Mouse (Mus musculus) right cerebral cortex, adult 2 months (tissue): ENCODE data around the gene Eme2.

Source experiments
- DNase-seq, 2 experiments: peaks; one replicate each; pipeline ENCODE4 v3.0.0; 2021 to 2022; ENCODE audit warnings: low spot score in 2 of 2

The Eme2 gene

DNA sequence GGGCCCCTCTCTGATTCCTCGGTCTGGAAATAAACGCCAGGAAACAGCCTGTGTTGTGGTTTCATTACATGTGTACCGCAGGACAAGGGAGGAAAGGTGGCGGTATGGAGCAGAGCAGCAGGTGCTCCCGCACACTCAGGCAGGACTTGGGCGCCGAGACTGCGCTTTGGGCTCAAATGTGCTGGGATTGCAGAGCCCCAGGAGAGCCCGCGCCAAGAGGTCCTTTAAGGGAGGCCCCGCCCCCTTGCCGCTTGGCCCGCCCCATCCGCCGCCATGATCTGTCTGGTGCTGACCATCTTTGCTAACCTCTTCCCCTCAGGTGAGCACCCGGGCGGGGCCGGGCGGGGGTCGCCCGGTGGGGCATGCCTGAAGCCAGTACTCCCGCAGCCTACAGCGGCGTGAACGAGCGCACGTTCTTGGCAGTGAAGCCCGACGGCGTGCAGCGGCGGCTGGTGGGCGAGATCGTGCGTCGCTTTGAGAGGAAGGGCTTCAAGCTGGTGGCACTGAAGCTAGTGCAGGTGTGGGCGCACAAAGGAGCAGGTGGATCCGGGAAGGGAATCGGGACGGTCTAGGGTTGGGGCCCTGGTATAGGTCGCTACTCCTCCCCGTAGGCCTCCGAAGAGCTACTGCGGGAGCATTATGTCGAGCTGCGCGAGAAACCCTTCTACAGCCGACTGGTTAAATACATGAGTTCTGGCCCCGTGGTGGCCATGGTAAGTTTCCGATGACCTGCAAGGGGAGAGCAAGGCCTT, 1.5 kb upstream of the Eme2 start, which contains the start of gene Nme3:
Gene Nme3 (plus strand): TSS at position 260 of the 752 bp plus-strand sequence.
- DNase-seq = peak; percentile 70 to 77

DNA sequence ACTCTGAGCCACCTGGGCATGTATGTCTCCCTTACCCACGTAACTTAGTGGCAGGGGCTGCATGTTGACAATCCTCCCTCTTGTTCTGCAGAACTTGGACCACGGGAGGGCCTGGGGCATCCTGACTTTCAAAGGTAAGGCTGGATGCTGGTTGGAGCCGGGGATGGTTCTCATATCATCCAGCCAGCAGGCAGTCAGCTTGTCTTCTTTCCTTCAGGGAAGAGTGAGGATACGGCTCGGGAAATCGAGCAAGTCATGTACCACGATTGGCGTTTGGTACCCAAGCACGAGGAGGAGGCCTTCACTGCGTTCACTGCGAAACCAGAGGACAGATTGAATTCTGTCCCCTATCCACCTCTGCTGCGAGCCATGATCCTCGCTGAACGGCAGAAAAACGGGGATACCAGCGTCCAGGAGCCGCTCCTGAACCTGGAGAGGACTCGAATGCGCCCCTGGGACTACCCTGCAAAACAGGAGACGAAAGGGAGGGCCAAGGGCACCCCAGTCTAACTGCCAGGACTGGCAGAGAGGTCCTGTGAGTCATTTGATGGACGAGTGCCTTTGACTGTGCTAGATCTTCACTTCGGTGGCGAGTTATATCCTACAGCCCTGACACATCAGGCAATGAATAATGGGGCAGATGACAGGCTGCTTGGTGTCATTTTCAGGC, 819 bp upstream of the Eme2 start:
- no peak for DNase-seq

DNA sequence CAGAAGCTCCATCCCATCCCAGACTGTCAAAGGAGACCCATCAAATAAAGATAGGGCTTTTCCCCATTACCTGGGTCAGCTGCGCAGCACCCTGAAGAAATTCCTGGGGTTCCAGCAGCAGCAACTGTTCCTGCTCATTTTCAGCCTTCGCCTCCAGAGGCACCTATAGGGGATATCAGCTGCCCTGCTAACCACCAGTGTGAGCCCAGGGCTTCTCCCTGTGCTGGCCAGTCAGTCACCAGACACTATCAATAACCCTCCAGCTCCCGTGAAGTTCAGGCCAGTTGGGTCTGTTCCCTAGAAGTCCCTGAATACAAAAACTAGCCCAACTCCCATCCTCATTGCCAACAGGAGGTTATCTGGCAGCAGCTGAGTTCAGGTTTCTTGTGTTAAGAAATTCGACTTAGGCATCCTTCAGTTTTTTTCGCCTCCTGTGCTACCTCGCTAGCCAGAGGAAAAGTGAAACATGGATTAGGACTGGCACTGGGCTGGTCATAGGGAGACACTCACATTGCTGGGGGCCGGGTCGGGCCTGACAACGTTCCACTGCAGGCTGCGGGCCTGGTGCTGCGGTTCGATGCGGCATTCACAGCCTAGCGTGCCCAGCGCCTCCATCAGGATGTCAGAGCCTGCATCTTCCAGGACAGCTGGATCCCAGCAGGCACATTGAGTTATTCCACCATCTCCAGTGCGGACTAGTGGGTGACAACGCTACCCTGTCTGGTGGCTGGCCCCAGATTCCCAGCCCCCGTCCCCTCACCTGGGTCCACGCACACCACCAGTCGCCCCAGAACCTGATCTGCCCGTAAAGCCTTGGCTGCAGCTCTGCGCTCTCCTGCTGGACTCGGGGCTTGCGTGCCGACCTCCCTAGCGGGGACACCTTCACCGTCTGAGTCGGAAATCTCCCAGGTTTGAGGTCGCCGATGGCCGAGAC, 559 bp downstream of the Eme2 start:
- no peak for DNase-seq

GRCm38 (mm10) chr17:24893276-24893675, 1.6 kb downstream of the Eme2 start:
- DNase-seq = no peak

DNA sequence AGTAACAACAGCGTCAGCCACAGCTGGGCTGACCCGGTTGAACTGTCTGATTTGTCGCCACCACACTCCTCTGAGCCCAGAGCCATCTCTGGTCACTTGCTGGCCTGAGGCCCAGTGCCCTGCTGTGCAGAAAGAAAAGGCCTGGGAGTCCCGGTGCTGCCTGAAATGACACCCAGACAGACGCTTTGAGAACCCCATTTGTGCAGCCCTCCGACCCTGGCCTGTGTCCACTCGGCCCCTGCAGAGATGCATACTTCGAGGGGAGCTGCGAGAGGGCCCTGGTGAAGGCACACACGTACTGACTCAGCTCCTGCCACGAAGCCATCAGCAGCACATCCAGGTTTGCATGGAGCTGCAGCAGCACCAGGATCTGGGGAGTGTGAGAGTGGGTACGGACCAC, 2.1 kb downstream of the Eme2 start:
- DNase-seq = no peak

GRCm38 (mm10) chr17:24891321-24891720, 3.6 kb downstream of the Eme2 start:
- no peak for DNase-seq

GRCm38 (mm10) chr17:24890151-24891092, 4.5 kb downstream of the Eme2 start:
- no peak for DNase-seq

DNA sequence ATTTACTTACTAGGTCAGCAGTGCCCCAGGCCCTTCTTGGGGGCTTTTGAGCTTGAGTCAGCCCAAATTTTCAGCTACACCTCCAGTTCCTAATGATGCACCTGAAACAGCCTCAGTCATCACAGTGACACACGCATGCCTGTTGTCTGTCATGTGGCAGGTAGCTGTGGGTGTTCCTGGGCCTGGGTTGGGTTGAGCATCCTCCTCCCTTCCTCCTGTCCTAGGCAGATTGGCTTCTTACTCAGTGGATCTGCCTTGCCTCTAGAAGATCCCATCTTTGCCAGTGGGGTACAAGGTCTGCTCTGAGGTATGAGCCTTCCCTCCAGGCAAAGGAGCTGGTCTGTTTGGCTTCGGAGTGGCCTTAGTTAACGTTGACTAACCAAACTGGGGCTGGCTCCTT, 6.0 kb downstream of the Eme2 start:
- DNase-seq = no peak

- no peak for DNase-seq
These were observed 7.4 kb downstream of the Eme2 start for GRCm38 (mm10) chr17:24887291-24888080.

- peak in 1 of 2 experiments; percentile 57 for DNase-seq
These were observed 8.0 kb downstream of the Eme2 start for GRCm38 (mm10) chr17:24886932-24887271.

GRCm38 (mm10) chr17:24886134-24886931, 8.6 kb downstream of the Eme2 start, which contains the start of the genes Nubp2 and Spsb3:
Gene Nubp2, minus strand, starts transcription at chr17:24886349.
Gene Spsb3, plus strand, starts transcription at chr17:24886643.
- peak; percentile 99 to 100 for DNase-seq

- no peak for DNase-seq
These were observed 9.3 kb downstream of the Eme2 start for GRCm38 (mm10) chr17:24885356-24886133.

DNA sequence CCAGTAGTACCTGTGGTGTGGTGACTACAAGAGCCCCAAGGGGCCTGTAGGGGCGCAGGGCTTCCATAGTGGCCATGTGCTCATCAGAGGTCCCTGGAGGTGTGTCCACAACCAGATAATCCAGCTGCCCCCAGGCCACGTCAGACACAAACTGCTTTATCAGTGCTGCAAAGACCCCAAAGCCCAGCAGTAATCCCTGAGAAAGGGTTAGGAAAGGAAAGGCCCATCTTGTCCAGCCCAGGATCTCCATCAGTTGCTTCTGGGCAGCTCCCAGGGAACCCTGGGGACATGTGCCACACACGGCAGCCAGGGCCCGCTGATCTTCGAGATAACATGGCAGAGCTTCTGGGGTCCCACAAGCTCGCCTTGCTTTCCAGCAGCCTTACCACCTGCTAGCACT, 10.5 kb downstream of the Eme2 start:
- DNase-seq = no peak

GRCm38 (mm10) chr17:24881738-24882440, 13.0 kb downstream of the Eme2 start:
- DNase-seq = no peak

DNA sequence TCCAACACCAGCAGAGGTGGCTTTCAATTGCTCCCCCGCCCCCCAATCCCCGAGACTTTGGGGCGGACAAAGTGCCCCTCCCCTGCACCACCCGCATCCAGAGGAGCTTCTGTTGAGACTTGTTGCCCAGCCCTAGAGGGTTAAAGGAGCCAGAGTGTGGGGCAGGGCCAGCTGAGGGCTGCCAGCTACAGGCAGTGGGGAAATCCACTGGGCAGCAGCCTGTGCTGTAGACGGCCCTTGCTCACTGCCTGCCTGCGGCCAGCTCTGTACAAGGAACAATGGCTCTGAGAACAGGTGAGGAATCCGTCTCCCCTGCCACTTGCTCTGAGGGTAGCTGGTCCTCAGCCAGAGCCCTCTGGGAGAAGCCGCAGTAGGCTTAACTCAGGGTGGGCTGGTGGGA, 16.4 kb downstream of the Eme2 start:
- DNase-seq = no peak

DNA sequence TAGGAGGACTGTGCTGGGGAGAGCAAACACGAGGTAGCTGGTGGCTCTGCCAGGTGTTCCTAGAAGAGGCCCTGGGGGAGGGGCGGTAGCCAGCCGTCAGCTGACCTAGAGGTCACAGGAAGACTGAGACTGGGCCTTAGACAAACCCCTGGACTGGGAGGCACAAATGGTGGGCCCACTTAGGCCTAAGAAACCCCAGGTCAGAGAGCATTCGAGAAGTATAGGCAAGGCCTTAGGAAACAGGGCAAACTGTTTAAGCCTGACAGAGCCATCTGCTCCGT, 16.8 kb downstream of the Eme2 start:
- DNase-seq = no peak

DNA sequence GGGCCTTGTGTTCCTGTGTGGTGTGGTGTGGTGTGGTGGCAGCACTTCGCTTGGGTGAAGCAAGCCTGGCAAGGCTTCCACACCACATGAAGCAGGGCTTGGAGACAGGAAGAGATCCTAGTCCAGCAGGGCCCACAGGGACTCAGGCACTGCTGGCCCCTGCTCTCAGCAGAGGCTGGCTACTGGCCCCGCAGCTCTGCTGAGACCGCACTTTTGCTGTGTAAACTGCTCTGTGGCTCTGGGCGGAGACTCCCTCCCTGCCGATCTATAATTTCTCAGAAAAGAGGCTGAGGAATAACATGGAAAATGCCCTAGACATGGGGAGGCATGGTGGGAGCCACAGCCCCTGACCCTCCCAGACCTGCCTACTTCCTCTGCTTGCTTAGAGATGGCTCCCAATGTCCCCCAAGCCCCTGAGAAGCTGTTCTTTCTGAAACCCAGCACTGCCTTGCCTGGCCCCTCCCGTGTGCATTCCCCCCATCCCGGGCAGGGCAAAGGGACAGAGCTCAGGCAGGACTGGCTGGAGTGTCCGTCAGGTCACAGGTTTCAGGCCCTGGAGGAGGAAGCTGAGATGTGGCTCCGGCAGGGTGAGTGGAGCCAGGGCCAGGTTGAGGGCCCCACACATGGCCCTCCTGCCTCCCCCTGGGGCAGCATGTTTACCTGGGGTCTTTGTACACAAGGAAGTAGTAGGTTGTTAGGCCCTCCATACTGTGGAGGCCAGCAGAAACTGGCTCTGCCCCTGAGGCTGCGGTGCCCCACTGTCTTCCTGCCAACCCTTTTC, 17.4 kb downstream of the Eme2 start:
- no peak for DNase-seq
